Comparison of ENCODE assay signal across 29 mouse cellular contexts in genomic region chr3:152250487-152250886, GRCm38 (mm10). TPM values are rescaled to one million over a fixed set of nuclear protein-coding genes. Genes with fewer than 3 reads are reported as not detected.
"Had no signal": no experiment of that assay in that cellular context is flagged by ENCODE, and none has a peak within 500 bp of the region (broad histone marks: within the 10 kb centered on the region; RNA-seq: fewer than 3 reads in every experiment).

No protein-coding gene starts in this region.

- H3K36me3 ChIP-seq: embryonic facial prominence, embryonic 10.5 days; embryonic facial prominence, embryonic 12.5 days; embryonic facial prominence, embryonic 13.5 days; embryonic facial prominence, embryonic 15.5 days; forebrain, embryonic 10.5 days; forebrain, embryonic 12.5 days; forebrain, embryonic 15.5 days had no signal

- H3K4me3 ChIP-seq: embryonic facial prominence, embryonic 10.5 days; embryonic facial prominence, embryonic 12.5 days; embryonic facial prominence, embryonic 13.5 days; embryonic facial prominence, embryonic 15.5 days; erythroblast, embryonic 14.5 days; forebrain, embryonic 10.5 days; forebrain, embryonic 12.5 days; forebrain, embryonic 13.5 days; forebrain, embryonic 15.5 days; gastrocnemius, adult 2 months had no signal

- DNase-seq: cerebellum, adult 18-20 months; cerebellum, adult 2 months; cerebellum, adult 8-10 months; cerebellum, adult 9-10 months; cerebellum, adult 9-11 months; cerebellum, postnatal 10 days; cerebellum, postnatal 14 days; cerebellum, postnatal 25 days; cerebellum, postnatal 36 days; embryo, embryonic 11 days; forebrain, postnatal 0 days; gastrocnemius, adult 2 months; gastrocnemius, postnatal 10 days; gastrocnemius, postnatal 14 days; gastrocnemius, postnatal 25 days; gastrocnemius, postnatal 36 days; heart, adult 11 months had no signal

- H3K27ac ChIP-seq: embryonic facial prominence, embryonic 10.5 days; embryonic facial prominence, embryonic 12.5 days; embryonic facial prominence, embryonic 13.5 days; embryonic facial prominence, embryonic 15.5 days; forebrain, embryonic 10.5 days; forebrain, embryonic 12.5 days; forebrain, embryonic 13.5 days; forebrain, embryonic 15.5 days; gastrocnemius, adult 2 months had no signal

- H3K9me3 ChIP-seq: embryonic facial prominence, embryonic 10.5 days; embryonic facial prominence, embryonic 12.5 days; embryonic facial prominence, embryonic 13.5 days; embryonic facial prominence, embryonic 15.5 days; forebrain, embryonic 10.5 days; forebrain, embryonic 12.5 days; forebrain, embryonic 13.5 days; forebrain, embryonic 15.5 days had no signal

- H3K9ac ChIP-seq: embryonic facial prominence, embryonic 12.5 days; embryonic facial prominence, embryonic 13.5 days; embryonic facial prominence, embryonic 15.5 days; forebrain, embryonic 12.5 days; forebrain, embryonic 13.5 days; forebrain, embryonic 15.5 days; forebrain, postnatal 0 days had no signal

- H3K4me1 ChIP-seq: embryonic facial prominence, embryonic 10.5 days; embryonic facial prominence, embryonic 12.5 days; embryonic facial prominence, embryonic 13.5 days; embryonic facial prominence, embryonic 15.5 days; forebrain, embryonic 10.5 days; forebrain, embryonic 12.5 days; forebrain, embryonic 13.5 days; forebrain, embryonic 15.5 days had no signal

- ATAC-seq: forebrain, embryonic 13.5 days; forebrain, embryonic 14.5 days; forebrain, embryonic 15.5 days; forebrain, embryonic 16.5 days; forebrain, postnatal 0 days had no signal

- H3K27me3 ChIP-seq: embryonic facial prominence, embryonic 12.5 days; embryonic facial prominence, embryonic 13.5 days; embryonic facial prominence, embryonic 15.5 days; forebrain, embryonic 12.5 days; forebrain, embryonic 13.5 days; forebrain, embryonic 15.5 days had no signal

- H3K4me2 ChIP-seq: embryonic facial prominence, embryonic 12.5 days; embryonic facial prominence, embryonic 13.5 days; embryonic facial prominence, embryonic 15.5 days; forebrain, embryonic 12.5 days; forebrain, embryonic 13.5 days; forebrain, embryonic 15.5 days had no signal

RNA-seq across cellular contexts. Expression of gene Nexn, which starts 15.7 kb away (rescaled TPM):
- total RNA-seq: granulocyte monocyte progenitor cell, adult 5-6 weeks had no signal
- polyA plus RNA-seq: erythroblast, embryonic 14.5 days had no signal
